16 mouse cellular contexts compared by ENCODE assay signal in genomic region chr4:97875901-97876300, GRCm38 (mm10).
DNase-seq lines count a peak whose midpoint lies in the region; ATAC-seq and TF ChIP-seq lines count a peak whose summit lies in the region.
"Had no signal": no experiment of that assay in that cellular context is flagged by ENCODE, and none has a peak within 500 bp of the region (broad histone marks: within the 10 kb centered on the region; RNA-seq: fewer than 3 reads in every experiment).

No protein-coding gene starts in this region.

- H3K27me3 ChIP-seq in heart, embryonic 13.5 days (replicated peaks), result no peaks in the 10 kb centered on the region
- H3K27me3 ChIP-seq in lung, embryonic 15.5 days, result no peaks in the 10 kb centered on the region
- H3K27me3 ChIP-seq: embryonic facial prominence, embryonic 12.5 days; midbrain, embryonic 12.5 days; neural tube, embryonic 13.5 days; stomach, embryonic 15.5 days had no signal

- no peak for TF ChIP-seq POLR2A in lung, adult 2 months (IDR thresholded peaks at IDR 0.05; ENCODE audit: borderline replicate concordance, extremely low read depth, low read depth, low read length)
- TF ChIP-seq POLR2A in cortical plate, adult 2 months (IDR thresholded peaks at IDR 0.05; ENCODE audit: extremely low read depth, insufficient read depth, low read length), result no peak

- DNase-seq in heart, postnatal 36 days, result no peak
- DNase-seq in lung, adult 2 months, result no peak
- peak; percentile 41 to 50 for DNase-seq in layer of hippocampus, postnatal 36 days
- DNase-seq in adipocyte (ENCODE audit: low spot score), result no peak
- DNase-seq: adrenal gland, postnatal 36 days; cerebellum, adult 2 months; kidney, postnatal 14 days; liver, postnatal 0 days had no signal

- intact Hi-C loops in heart, postnatal 36 days (cut with DNase I), result no loop called here

- H3K4me2 ChIP-seq in heart, embryonic 13.5 days, result no peak overlapping the region
- H3K4me2 ChIP-seq in lung, embryonic 15.5 days, result no peak overlapping the region
- H3K4me2 ChIP-seq: embryonic facial prominence, embryonic 12.5 days; hindbrain, embryonic 14.5 days; midbrain, embryonic 12.5 days; neural tube, embryonic 13.5 days; stomach, embryonic 15.5 days had no signal

- H3K4me3 ChIP-seq in heart, embryonic 13.5 days, result no peak overlapping the region
- no peak overlapping the region for H3K4me3 ChIP-seq in lung, embryonic 15.5 days
- no peak overlapping the region for H3K4me3 ChIP-seq in lung, adult 2 months (replicated peaks; ENCODE audit: extremely low read depth, low read depth, low read length)
- no peak overlapping the region for H3K4me3 ChIP-seq in cortical plate, adult 2 months (ENCODE audit: insufficient read depth, low read length)
- H3K4me3 ChIP-seq: embryonic facial prominence, embryonic 12.5 days; midbrain, embryonic 12.5 days; neural tube, embryonic 13.5 days; stomach, embryonic 15.5 days had no signal

- H3K27ac ChIP-seq in heart, embryonic 13.5 days (replicated peaks), result peak overlapping the region; percentile 45
- H3K27ac ChIP-seq in lung, embryonic 15.5 days, result 0 out of 2 replicates have a peak overlapping the region, but pooled peaks have one; percentile 39
- H3K27ac ChIP-seq in cortical plate, adult 2 months (ENCODE audit: insufficient read depth, low read length), result peak overlapping the region; percentile 71; the same call in 1 of the 2 replicates
- H3K27ac ChIP-seq: embryonic facial prominence, embryonic 12.5 days; hindbrain, embryonic 14.5 days; midbrain, embryonic 12.5 days; neural tube, embryonic 13.5 days had no signal

- no peaks in the 10 kb centered on the region for H3K9me3 ChIP-seq in heart, embryonic 13.5 days
- H3K9me3 ChIP-seq in lung, embryonic 15.5 days, result no peaks in the 10 kb centered on the region
- H3K9me3 ChIP-seq: embryonic facial prominence, embryonic 12.5 days; midbrain, embryonic 12.5 days; neural tube, embryonic 13.5 days; stomach, embryonic 15.5 days had no signal

- peaks cover 80% of the 10 kb centered on the region for H3K4me1 ChIP-seq in heart, embryonic 13.5 days
- peaks cover 44% of the 10 kb centered on the region for H3K4me1 ChIP-seq in lung, embryonic 15.5 days
- peaks cover 9% of the 10 kb centered on the region for H3K4me1 ChIP-seq in lung, adult 2 months (ENCODE audit: control insufficient read depth, insufficient read depth, low read length)
- H3K4me1 ChIP-seq in cortical plate, adult 2 months (ENCODE audit: control insufficient read depth, insufficient read depth, low read length), result peaks cover 3% of the 10 kb centered on the region

- no peak for ATAC-seq in heart, embryonic 13.5 days (ENCODE audit: extremely low read depth, insufficient number of reproducible peaks, low FRiP score, low TSS enrichment)
- no peak for ATAC-seq in lung, embryonic 15.5 days (ENCODE audit: borderline replicate concordance, extremely low read depth, low FRiP score, low TSS enrichment)
- ATAC-seq: liver, postnatal 0 days had no signal

- no peak for TF ChIP-seq CTCF in lung, adult 2 months (IDR thresholded peaks at IDR 0.05; ENCODE audit: insufficient read depth, low read length)
- TF ChIP-seq CTCF in cortical plate, adult 2 months (IDR thresholded peaks at IDR 0.05; ENCODE audit: extremely low read depth, insufficient read depth, low read length), result no peak

- H3K36me3 ChIP-seq in heart, embryonic 13.5 days, result no peaks in the 10 kb centered on the region
- H3K36me3 ChIP-seq in lung, embryonic 15.5 days, result no peaks in the 10 kb centered on the region
- H3K36me3 ChIP-seq: embryonic facial prominence, embryonic 12.5 days; midbrain, embryonic 12.5 days; neural tube, embryonic 13.5 days; stomach, embryonic 15.5 days had no signal

- 33% methylated on average over 3 of the region's 3 CpGs for WGBS in heart, embryonic 13.5 days
- 21% methylated on average over 3 of the region's 3 CpGs for WGBS in lung, embryonic 15.5 days
- 40% methylated on average over 3 of the region's 3 CpGs for WGBS in lung, adult 2 months

- H3K9ac ChIP-seq in heart, embryonic 13.5 days, result no peak overlapping the region
- no peak overlapping the region for H3K9ac ChIP-seq in lung, embryonic 15.5 days
- H3K9ac ChIP-seq: embryonic facial prominence, embryonic 12.5 days; hindbrain, embryonic 14.5 days; liver, postnatal 0 days; midbrain, embryonic 12.5 days; neural tube, embryonic 13.5 days; stomach, embryonic 15.5 days had no signal

Comparison
In these comparisons a context has a peak if more than half of its experiments do, and no peak if none do; other contexts are left out.
1. DNase-seq: peak in layer of hippocampus, postnatal 36 days (2 of 2); none in heart, postnatal 36 days (0 of 2), lung, adult 2 months (single experiment) and adipocyte (single experiment).
2. Peak in every context shown above with its lines, with median percentiles within 50 percentile points of each other: H3K27ac ChIP-seq.